Mouse (Mus musculus) liver, adult 2 months (tissue): ENCODE results near the gene Atrnl1.

Source experiments
- CTCF ChIP-seq: fragments of 200-500 bp; IDR thresholded peaks from 2 replicates; pipeline ENCODE4 v1.5.1; 2011; ENCODE audit warnings: low read depth, low read length, control low read depth
- POLR2A ChIP-seq: fragments of 200-500 bp; IDR thresholded peaks from 2 replicates; pipeline ENCODE4 v1.6.1; 2011; ENCODE audit warnings: low read length, control low read depth; ENCODE audit not compliant: insufficient read depth; ENCODE audit errors: extremely low read depth

GRCm38 (mm10) chr19:57803483-57803820 is 192.6 kb downstream of the Atrnl1 start:
- TF ChIP-seq CTCF (no peak), POLR2A (no peak)
